Mouse (Mus musculus) cerebellum, postnatal 14 days (tissue): ENCODE results near the gene Glipr2.

Experiments
- DNase-seq, 2 experiments: peaks; one replicate each; pipeline ENCODE4 v3.0.0; 2021; ENCODE audit warnings: mixed read lengths in 2 of 2

The Glipr2 gene

DNA sequence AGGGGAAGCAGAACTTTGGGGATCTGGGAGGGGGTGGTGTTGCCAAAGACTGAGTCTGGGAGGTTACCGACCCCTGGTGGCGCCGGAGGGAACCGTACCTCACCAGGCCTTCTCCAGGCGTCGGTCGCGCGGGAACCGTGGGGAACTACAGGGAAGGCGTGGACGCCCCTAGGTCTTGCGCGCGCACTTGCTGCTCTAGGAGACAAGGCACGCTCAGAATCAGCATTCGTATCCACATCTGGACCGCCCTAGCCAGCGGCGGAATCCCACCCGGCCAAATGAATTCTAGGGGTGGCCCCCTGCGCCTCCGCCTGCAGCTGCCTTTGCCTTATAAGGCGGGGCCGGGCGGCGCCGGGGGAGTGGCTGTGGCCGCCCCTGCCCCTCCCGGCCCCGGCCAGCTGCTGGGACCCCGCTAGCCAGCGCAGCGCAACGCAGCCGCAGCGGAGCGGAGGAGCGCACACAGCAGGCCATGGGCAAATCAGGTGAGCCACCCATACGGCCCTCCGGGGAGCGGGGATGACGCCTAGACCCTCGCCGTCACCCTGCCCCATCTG is at the start of gene Glipr2:
Glipr2 (plus strand) TSS at position 110 of the 554 bp plus-strand sequence.
- peak; percentile 67 to 80 for DNase-seq

DNA sequence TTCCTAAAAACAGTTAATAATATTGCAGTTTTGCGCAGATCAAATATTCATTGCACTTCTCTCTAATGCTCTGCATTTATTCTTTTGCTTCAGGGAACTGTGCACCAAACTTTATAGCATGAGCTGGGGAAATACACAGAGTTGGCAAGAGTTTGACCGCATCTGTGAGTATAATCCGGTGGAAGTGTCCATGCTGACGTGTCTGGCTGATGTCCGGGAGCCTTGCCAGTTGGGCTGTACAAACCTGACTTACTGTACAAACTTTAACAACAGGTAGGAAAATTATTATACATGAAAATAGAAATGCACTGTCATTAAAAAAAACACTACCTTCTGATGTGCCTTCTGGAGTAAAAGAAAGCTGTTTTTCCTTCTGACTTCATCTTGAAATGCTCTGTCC is 39.0 kb upstream of the Glipr2 start:
- DNase-seq, result no peak

DNA sequence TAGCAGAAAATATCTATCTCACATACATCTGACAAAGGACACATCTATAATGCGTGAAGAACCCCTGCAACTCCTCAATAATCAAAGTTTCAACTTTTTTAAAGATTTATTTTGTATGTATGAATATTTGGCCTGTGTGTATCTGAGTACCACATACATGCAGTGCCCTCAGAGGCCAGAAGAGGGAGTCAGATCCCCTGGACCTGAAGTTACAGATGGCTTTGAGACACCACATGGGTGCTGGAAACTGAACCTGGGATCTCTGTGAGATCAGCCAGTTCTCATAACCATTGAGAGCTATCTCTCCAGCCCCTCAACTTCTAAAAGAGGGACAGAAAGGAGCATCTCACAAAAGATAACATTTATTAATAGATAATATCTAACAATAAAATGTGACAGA is 36.6 kb upstream of the Glipr2 start:
- no peak for DNase-seq

DNA sequence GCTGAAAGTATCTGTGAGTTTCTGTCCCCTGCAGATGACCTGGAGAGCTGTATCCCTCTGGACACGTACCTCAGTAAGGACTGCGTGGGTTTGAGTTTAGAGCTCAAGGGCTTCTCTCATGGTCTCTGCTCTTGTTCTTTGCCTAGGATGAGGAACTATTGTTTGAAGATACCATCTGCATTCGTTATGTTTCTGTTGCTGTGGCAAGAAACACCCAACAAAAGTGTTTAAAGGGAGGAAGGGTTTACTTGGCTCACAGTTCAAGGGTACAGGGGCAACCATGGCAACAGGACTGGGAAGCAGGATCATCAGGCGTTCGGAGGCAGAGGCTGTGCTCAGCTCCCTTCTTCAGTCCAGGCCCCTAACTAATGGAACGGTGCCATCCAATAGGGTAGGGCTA is 32.1 kb upstream of the Glipr2 start:
- DNase-seq, result no peak

DNA sequence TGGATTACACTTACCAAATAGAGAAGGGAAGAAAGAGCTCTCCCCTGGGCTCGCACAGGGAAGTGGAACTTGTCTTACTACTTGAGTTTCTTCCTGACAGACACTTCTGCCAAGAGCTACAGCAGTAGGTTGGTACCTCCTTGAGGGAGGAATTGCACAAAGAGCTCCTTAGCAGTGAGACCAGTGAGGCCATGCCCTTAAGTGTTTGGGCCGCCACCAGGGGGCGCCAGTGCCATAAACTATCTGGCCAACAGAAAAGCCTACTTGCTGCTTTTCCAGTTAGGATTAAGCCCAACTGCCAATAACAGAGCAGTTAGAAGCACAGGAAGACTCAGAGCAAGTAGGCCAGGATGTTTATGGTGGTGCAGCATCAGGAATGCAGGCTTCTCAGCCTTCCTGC is 31.4 kb upstream of the Glipr2 start:
- DNase-seq, result peak; percentile 92 to 93

DNA sequence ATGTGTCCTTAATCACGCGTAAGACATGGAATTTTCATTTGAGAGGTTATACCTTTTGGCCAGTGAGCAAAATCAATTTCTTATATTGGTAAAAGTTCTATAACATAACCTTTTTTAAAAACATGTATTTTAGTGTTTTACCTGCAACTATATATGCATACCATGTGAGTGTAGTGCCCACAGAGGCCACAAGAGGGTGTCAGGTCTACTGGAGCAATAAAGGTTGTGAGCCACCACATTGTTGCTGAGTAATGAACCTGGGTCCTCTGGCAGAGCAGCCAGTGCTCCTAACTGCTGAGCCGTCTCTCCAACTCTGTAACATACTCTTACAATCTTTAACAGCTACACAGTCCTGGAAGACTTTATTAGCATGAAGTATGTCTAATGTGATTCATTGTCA is 29.4 kb upstream of the Glipr2 start:
- DNase-seq, result peak; percentile 20 to 55

DNA sequence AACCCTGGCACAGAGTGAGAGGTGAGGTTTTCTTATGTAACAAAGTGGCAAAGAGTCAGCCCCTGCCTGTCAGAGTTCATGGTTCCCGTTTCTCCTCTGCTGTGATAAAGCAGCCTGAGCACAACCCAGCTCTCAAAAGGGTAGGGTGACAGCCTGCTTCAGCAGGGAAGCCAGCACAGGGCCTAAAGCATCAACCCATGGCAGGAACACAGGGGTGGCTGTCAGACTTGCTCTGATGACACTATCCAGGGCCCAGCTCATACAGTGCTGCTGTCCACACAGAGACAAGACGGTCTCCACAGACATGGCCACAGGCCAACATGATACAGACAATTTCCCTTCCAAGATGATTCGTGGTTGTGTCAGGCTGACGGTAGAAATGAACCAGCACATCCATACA is 25.3 kb upstream of the Glipr2 start:
- no peak for DNase-seq

DNA sequence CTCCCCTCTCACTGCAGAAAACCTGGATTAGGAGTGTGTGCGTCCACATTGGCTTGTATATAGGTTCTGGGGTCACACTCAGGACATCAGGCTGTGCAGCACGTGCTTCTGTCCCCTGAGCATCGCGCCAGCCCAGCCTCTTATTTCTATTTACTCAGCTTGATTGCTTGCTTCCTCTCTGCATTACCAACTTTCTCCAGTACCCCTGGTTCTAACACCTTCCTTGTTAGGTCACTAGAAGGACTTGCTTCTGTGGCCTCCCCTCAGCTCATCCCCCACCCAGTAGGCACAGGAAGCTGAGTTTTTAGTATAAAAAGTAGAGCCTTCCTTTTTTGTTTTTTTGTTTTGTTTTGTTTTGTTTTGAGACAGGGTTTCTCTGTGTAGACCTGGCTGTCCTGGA is 21.0 kb upstream of the Glipr2 start:
- DNase-seq, result no peak

DNA sequence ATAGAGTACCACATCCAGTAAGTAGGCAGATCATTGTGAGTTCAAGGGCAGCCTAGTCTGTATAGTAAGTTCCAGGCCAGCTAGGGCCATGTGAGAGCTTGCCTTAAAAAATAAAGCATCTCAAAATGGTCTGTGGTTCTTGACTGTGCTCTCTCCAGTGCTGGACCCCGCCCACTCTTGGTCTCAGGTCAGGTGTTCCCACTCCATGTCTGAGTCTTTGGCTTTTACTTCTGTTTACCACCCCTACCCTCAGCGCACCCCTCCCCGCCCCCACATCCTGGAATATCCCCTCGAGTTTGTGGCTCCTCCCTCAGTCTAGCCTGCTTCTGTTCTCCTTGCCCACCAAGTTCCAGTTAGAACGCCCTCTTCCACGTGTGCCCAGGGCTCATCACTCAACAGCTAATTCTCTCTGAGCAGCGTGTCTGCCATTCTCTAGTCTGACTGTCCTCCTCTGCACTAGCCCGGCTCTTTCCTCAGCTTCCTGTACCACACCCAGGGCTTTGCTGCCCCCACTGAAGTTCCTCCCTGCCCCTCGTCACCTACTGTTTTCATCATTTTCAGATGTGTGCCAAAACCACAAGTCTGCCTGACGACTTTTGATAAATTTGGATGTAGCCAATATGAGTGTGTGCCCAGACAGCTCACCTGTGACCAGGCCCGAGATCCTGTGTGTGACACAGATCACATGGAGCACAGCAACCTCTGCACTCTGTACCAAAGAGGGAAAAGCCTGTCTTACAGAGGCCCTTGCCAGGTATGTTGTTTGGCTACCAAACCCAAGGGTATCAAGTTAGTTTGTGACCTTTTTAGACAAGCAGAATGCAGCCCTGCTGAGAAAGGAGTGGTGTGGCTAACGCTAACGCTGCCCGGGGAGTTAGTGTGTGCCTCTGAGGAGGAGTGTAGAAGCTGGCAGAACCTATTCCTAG is 20.2 kb upstream of the Glipr2 start:
- no peak for DNase-seq

DNA sequence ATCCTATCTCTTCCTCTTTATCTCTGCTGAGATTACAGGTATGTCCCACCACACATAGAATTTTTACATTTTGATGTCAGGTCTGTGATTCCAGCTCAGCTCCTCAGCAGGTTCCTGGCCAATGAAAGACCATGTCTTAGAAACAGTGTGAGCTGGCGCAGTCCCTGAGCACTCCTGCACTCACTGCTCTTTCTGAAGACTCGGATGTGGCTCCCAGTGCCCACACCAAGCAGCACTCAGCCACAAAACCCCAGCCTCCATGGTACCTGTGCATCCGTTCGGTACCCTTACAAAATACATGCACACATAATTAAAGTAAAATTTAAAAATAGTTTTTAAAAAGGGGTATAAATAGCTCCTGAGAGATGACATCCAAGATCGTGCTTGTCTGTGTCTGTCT is 15.9 kb upstream of the Glipr2 start:
- DNase-seq, result peak in 1 of 2 experiments; percentile 4

DNA sequence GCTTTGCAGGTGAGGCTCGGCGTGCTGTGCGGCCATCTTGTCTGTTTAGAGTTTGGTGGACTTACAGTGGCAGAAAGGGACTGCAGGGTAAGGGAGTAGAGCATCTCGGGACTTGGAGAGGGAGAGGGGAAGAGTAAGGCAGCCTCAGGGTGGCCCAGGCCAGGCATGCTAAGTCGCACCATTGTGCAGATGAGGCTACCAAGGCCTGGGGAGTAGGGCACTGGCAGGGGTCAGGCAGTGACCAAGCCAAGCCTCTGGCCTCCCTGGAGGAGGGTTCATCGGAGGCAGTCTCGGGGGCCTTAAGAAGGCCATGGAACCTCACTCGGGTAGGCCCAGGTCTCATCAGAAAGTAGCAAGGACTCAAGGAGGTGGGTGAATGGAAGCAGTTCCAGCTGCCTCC is 14.8 kb upstream of the Glipr2 start:
- no peak for DNase-seq

DNA sequence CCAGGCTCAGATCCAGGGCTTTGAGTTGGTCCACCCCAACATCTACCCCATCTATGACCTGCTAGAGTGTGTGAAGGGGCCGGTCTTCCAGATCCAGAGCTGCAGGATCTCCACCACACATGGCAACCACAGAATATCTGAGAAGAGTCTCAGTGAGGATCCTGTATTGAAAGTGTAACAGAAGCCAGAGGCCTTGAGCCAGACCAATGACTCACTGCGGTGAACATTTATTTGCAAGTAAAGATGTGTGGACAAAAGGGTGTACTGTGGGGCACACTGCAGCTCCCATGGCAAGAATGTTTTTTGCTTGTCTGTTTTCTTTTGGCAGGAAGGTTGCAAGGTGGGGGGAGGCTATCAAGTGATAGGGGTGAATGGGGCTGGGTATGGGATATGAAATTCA is 9.6 kb upstream of the Glipr2 start:
- no peak for DNase-seq

DNA sequence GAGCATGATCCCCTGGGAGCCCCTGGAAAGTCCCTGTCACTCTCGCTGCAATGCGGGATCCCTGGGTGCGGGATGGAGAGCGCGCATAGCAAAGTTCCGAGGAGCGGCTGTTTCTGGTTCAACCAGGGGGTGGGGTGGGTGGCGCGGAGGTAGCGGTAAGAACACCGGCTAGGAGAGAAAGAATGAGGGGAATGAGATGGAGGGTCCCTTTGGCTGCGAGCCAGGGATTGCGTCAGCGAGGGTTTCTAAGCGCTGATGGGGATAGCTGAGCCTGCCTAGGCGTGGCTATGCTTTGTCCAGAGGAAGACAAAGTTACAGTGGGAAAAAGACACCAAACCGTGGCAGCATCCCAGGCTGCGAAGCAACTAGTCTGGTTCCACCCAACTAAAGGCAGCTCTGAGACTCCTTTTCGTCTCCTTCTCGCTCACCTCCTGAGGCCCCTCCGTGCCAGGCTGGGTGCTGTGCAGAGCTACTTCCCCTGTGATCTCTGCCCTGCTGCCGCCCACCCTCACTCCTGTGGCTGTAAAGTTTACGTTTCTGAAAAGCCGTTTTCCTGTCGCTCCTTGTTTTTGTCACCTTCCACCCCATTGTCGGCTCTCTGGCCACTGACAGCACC is 753 bp downstream of the Glipr2 start:
- DNase-seq, result peak; percentile 49 to 72

DNA sequence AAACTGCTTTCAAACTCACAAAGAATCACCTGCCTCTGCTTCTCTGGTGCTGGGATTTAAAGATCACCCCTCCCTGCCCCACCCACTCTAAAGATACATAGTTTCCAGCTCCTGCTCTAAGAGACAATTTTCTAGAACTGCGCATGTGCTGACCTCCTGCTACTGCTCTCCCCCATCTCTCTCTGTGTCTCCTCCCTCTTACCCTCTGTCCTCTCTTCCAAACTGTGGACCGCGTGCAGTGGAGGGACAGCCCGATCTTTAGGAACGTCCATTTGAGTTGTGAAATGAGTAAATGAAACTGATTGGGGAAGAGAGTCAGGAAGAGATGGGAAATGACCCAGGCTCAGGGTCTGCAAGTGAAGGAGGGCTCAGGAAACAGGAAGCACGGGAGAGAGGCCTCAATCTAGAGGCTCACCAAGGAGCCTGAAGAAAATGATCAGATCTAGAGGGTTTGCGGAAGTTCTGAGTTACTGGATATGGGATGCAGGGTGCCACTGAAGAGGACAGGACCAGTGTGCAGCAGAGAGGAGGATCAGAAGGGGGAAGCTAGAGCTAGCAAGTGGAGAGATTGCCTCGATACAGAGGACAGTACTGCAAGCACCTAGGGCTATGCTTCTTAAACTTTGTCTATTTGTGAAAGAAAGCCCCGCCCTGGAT is 2.5 kb downstream of the Glipr2 start:
- DNase-seq, result no peak

DNA sequence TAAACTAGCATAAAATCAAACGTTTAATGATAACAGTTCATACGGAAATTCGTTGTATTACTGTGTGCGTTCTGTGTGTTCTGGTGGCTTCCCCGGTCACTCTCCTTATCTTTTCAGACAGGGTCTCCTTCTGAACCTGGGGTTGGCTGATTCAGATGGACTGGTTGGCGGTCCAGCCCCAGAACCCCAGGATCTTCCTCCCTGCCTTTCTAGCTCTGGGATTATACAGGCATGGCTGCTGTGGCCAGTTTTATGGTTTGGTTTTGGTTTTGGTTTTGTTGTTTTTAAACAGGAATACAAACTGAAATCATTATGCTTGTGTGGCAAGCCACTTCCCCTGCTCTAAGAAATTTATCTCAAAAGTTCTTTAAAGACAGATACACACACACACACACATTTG is 3.0 kb downstream of the Glipr2 start:
- no peak for DNase-seq

DNA sequence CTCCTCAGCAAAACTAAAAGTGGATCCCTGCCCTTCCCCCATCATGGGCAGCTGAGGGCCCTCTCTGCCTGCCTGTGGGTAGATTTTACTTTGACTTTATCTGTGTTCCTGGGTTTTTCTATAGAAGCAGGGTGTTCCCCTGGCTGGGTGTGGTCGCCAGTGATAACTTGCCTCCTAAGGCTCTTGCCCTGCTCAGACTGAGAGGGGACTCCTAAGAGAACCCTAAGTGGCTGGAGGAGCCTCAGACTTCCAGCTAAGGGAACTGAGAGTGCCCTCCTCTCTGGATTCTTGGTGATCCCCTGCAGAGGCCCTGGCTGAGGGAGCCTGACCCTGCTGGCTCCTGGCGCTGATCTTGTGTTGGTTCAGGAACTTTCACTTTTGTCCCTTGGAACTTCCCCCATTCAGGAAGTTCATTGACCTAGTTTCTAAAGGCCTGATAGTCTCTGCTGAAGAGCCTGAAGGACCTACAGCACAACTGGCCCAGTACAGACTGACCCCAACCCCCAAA is 7.2 kb downstream of the Glipr2 start:
- no peak for DNase-seq

DNA sequence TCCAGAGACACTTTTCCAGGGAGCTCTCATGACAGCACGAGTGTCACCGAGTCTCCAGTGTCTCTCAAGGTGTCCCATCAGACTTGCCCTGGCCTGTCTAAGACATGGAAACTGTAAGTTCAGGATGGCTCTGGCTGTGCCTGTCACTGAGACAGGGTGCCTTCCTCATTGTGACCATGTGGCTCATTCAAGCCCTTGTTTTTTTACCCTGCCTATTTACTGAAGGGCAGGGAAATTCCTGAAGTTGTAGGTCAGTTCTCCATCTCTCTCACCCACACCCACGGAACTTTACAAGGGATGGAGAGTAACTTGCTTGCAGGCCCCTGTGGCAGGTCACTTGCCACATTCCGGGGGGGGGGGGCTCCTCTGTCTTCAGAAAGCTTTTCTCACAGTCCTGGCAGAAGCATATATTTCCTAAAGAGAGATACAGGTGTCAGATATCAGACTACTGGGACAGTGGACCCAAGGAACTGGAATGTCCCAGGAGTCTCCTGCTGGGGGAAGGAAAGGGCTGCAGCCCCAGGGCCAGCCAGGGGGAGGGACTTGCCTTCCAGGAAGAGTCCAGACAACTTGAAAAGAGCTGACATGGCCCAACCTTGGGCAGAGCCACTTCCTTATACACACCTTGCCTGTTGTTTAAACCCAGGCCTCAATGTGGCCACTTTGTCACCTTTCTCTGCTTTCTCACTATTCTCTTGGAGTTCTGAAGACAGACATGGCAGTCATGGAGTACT is 7.9 kb downstream of the Glipr2 start:
- DNase-seq, result no peak

DNA sequence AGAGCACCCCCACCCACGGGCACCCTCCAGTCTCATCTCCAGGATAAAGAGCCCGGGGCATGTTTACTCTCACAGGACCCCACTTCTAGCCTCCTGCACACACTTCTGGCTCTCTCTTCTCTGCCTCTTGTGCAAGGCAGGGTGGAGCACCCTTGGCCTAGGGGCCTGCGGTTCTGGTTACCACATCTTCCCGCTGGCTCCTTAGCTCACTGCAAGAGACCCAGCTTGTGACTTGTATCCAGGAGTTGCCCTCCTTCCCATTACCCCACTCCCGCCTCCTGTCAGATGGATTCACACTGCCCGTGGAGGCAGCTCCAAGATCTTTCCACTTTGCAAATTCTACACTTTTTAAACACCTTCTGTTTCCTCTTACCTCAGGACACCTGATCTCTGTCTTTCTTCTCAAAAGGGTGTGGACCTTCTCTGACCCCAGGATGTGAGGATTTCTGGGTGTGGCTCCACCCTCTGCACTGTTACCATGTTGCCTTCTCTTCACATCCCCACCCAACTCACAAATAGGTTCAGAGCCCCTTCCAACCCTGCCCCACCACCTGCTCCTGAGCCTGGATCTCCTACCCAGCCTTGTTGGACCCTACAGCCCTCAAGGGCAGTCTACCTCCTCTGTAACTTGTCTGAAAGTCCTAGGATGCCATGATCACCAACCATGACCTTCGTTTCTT is 8.8 kb downstream of the Glipr2 start:
- no peak for DNase-seq

DNA sequence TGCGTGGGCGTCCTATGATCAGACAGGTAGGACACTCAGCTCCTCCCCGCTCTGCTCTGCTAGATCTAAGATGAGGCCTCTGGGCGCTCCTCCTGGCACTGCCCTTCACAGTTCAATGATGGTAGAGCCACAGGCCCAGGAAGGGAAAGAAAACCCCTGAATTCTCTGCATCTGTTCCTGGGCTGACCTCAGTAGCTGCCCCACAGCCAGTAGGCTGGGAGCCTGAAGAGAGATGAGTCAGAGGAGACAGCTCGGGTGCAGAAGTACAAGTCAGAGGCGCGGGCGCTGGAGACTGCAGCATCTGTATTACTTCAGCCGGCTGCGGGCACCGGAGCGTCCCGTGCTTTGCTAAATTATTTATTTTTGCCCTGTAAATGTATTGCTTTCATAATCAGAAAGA is 11.4 kb downstream of the Glipr2 start:
- peak; percentile 56 to 69 for DNase-seq

DNA sequence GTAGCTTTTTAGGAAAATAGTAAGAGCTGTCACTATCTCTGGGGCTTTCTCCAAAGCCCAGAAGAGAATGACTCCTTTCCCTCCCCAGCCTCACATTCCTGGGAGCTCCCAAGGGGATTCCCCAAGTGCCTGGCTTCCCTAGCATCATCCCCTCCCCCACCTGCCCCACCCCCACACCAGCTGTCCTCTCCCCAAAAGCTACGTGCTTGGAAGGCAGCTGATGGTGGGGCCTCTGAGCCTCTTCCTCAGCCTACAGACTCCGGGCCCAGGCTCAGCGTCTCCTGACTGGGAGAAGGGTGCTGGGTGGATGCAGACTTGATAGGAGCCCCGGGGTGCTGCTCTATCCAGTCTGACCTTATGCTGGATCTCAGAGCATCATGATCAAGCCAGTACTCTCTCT is 12.2 kb downstream of the Glipr2 start:
- DNase-seq, result peak in 1 of 2 experiments; percentile 24

DNA sequence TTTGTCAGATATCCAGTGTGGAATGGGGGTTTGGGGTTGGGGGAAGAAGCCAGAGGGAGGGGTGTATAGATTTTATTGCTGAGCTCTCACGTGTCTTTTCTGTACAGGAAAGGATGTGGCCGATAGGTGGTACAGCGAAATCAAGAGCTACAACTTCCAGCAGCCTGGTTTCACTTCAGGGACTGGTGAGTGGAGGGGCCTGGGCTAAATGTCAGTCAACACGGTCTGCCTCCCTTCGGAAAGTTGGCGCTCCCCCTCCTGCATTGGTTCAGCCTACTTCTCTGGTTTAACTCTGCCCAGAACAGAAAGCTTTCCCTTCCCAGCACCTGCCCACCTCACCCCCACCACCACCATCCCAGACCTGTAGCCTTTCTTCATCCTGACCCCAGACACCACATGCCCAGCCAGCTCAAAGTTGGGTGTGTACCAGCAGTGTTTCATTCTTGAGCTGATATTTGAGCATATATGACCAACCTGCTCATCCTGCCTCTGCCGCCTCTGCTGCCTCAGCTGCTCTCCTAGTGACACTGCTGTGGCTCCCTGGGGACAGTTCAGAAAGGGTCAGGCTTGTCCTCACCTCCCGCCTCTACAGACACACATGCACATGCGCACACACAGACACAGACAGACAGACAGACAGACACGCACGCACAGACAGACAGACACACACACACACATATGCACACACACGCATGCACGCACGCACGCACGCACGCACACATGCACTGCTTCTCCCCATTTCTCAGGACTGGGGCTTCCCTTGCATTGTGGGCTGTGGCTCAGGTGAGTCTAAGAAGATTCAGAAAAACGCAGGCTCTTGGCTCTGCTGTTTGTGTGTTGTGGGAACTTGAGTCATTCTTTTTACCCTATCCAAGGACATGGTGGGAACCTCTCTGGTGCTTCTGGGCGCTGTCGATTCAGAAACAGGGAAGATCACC is 13.5 kb downstream of the Glipr2 start:
- DNase-seq, result no peak
